Mouse (Mus musculus): Measurements from ENCODE around the gene Fcrlb. TPM values are rescaled to one million over a fixed set of nuclear protein-coding genes. Genes with fewer than 3 reads are reported as not detected.

Fcrlb gene
- polyA plus RNA-seq, 1 experiment from 2014 or later, result not detected

DNA sequence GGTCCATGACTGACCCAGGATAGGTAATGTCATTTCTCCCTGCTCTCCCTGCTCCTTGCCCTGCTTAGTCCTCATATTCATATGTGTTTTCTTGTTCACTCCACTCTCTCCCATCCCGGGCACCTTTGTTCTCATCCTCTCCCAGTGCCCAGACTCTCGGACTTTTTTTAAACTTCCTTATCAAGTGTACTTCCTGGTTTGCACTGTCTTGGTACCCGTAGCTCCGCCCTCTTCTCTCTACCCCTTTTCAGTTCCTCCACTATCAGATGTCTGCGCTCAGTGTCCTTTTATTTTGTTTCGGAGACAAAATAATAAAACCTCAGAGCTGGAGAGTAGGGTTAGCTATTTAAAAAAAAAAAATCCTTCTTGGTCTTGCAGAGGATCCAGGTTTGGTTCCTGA, 11.7 kb upstream of the Fcrlb start:
- Histone ChIP-seq H3K4me2 (replicated peaks; ENCODE audit: low read depth, low read length) (no peak overlapping the region), H3K4me3 (ENCODE audit: low read depth, low read length) (no peak overlapping the region), H3K9me3 (ENCODE audit: control insufficient read depth, low read depth, low read length) (no peaks in the 10 kb centered on the region), H3K9ac (replicated peaks; ENCODE audit: low read depth, low read length) (no peak overlapping the region), H3K27me3 (ENCODE audit: control insufficient read depth, insufficient read depth, low read length) (no peaks in the 10 kb centered on the region), H3K36me3 (ENCODE audit: control insufficient read depth, insufficient read depth, low read length) (no peaks in the 10 kb centered on the region), H3K4me1 (ENCODE audit: control insufficient read depth, insufficient read depth, low read length) (no peaks in the 10 kb centered on the region), H3K27ac (ENCODE audit: low read length) (no peak overlapping the region)
- no peak for ATAC-seq (ENCODE audit: insufficient number of reproducible peaks, insufficient read depth, low FRiP score, low read depth)
- 79% methylated on average over 6 of the region's 6 CpGs for WGBS

DNA sequence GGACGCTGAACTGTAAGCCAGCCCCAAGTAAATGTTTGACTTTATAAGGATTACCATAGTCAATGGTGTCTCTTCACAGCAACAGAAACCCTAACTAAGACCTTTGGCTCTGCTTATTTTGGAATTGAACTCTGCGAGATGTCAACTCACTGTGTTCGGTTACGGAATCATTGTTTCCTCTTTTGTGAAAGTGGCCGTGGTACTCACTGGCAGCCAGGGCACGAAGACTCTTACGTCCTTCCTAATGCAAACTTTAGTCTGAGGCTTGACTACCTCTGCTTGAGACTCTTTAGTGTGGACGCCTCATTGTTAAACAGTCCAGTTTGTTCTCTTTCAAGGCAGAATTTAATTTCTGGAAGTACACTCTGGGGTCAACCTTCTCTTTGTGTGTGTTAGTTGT, 6.6 kb upstream of the Fcrlb start:
- Histone ChIP-seq H3K9ac (replicated peaks; ENCODE audit: low read depth, low read length) (no peak overlapping the region), H3K4me1 (ENCODE audit: control insufficient read depth, insufficient read depth, low read length) (no peaks in the 10 kb centered on the region), H3K4me3 (ENCODE audit: low read depth, low read length) (no peak overlapping the region), H3K27me3 (ENCODE audit: control insufficient read depth, insufficient read depth, low read length) (no peaks in the 10 kb centered on the region), H3K4me2 (replicated peaks; ENCODE audit: low read depth, low read length) (no peak overlapping the region), H3K27ac (ENCODE audit: low read length) (no peak overlapping the region), H3K9me3 (ENCODE audit: control insufficient read depth, low read depth, low read length) (no peaks in the 10 kb centered on the region), H3K36me3 (ENCODE audit: control insufficient read depth, insufficient read depth, low read length) (no peaks in the 10 kb centered on the region)
- no peak for ATAC-seq (ENCODE audit: insufficient number of reproducible peaks, insufficient read depth, low FRiP score, low read depth)
- WGBS, result 89% methylated on average over 8 of the region's 8 CpGs

DNA sequence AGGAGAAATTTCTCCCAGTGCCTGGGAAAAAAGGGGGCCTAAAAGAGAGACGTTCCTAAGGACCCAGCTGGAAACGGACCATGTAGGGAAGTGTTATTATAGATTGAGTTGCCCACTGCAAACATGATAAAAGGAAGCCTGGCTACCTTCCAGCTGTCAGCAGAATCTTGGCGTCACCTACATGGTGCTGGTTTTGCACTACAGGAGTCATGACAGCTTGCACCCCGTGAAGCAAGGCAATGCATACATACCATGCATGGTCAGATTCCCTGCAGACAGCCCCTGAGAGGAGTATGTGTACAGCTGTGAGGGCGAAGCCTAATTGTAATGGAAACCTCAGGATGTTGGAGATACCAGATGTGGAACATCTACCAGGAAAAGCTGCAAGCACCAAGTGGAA, 2.9 kb upstream of the Fcrlb start:
- Histone ChIP-seq H3K4me3 (ENCODE audit: low read depth, low read length) (no peak overlapping the region), H3K27ac (ENCODE audit: low read length) (no peak overlapping the region), H3K9me3 (ENCODE audit: control insufficient read depth, low read depth, low read length) (no peaks in the 10 kb centered on the region), H3K4me1 (ENCODE audit: control insufficient read depth, insufficient read depth, low read length) (no peaks in the 10 kb centered on the region), H3K4me2 (replicated peaks; ENCODE audit: low read depth, low read length) (no peak overlapping the region), H3K36me3 (ENCODE audit: control insufficient read depth, insufficient read depth, low read length) (no peaks in the 10 kb centered on the region), H3K27me3 (ENCODE audit: control insufficient read depth, insufficient read depth, low read length) (no peaks in the 10 kb centered on the region), H3K9ac (replicated peaks; ENCODE audit: low read depth, low read length) (no peak overlapping the region)
- no peak for ATAC-seq (ENCODE audit: insufficient number of reproducible peaks, insufficient read depth, low FRiP score, low read depth)
- 60% methylated on average over 5 of the region's 5 CpGs for WGBS

DNA sequence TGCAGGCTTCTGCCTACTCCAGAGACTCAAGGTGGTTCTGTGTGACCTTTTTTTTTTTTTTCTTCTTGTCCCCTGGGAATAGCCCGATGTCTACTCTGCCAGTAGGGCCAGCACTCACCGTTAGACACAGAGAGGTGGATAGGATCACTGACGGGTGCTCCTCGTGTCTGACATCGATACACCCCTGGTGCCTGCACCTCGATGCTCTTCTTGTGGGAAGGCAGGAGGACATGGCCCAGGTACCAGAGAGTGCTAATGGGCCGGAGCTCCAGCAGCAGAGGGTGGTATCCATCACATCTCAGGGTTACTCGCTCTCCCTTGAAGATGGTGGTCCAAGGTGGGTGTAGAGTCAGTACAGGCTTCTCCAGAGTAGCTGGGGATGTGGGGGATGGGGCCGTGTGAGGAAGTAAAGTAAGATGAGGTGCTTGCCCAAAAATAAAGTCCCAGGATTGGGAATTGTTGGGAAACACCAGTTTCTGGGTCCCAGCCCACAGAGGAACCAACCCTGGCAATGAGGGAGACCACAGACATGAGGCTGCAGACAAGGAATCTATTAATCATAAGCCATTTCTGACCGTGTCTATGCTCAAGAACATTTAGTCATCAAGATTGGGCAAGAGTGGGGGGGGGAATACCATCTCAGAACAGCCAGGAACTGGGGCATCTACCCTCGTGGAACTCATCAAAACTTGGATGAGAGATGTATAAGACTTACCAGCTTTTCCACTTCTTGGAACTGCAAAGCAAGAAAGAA, 657 bp downstream of the Fcrlb start:
- Histone ChIP-seq H3K4me1 (ENCODE audit: control insufficient read depth, insufficient read depth, low read length) (peaks cover 7% of the 10 kb centered on the region; the same call in 1 of the 2 replicates), H3K36me3 (ENCODE audit: control insufficient read depth, insufficient read depth, low read length) (no peaks in the 10 kb centered on the region), H3K27ac (ENCODE audit: low read length) (no peak overlapping the region), H3K9me3 (ENCODE audit: control insufficient read depth, low read depth, low read length) (no peaks in the 10 kb centered on the region), H3K9ac (replicated peaks; ENCODE audit: low read depth, low read length) (no peak overlapping the region), H3K4me3 (ENCODE audit: low read depth, low read length) (no peak overlapping the region), H3K27me3 (ENCODE audit: control insufficient read depth, insufficient read depth, low read length) (peaks cover 12% of the 10 kb centered on the region; the same call in 1 of the 2 replicates), H3K4me2 (replicated peaks; ENCODE audit: low read depth, low read length) (no peak overlapping the region)
- ATAC-seq (ENCODE audit: insufficient number of reproducible peaks, insufficient read depth, low FRiP score, low read depth), result no peak
- 81% methylated on average over 11 of the region's 11 CpGs for WGBS

DNA sequence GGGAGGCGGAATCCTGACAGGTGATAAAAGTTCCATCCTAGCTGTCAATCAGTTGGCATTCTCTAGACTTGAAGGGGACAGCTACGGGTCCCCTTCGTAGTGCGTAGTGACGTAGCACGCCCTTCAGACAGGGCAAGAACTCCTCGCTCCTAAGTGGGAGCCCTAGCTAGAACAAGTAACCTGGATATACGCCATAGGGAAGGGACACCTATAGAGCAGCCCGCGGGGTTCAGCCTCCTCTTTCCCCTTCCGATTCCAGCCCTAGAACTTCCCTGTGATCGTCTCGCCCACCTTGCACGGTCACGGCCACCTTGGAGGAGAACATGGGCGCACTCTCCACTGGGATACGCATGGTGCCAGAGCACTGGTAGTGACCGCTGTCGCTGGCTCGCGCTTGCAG, 4.4 kb downstream of the Fcrlb start:
- no peak; the same call in 1 of the 2 replicates for ATAC-seq (ENCODE audit: insufficient number of reproducible peaks, insufficient read depth, low FRiP score, low read depth)
- H3K36me3 ChIP-seq (ENCODE audit: control insufficient read depth, insufficient read depth, low read length), result no peaks in the 10 kb centered on the region
- H3K4me2 ChIP-seq (replicated peaks; ENCODE audit: low read depth, low read length), result peak overlapping the region; percentile 93
- H3K9me3 ChIP-seq (ENCODE audit: control insufficient read depth, low read depth, low read length), result no peaks in the 10 kb centered on the region
- no peak overlapping the region for H3K9ac ChIP-seq (replicated peaks; ENCODE audit: low read depth, low read length)
- H3K4me1 ChIP-seq (ENCODE audit: control insufficient read depth, insufficient read depth, low read length), result peaks cover 7% of the 10 kb centered on the region; the same call in 1 of the 2 replicates
- H3K4me3 ChIP-seq (ENCODE audit: low read depth, low read length), result peak overlapping the region; percentile 46
- peaks cover 20% of the 10 kb centered on the region; the same call in 1 of the 2 replicates for H3K27me3 ChIP-seq (ENCODE audit: control insufficient read depth, insufficient read depth, low read length)
- H3K27ac ChIP-seq (ENCODE audit: low read length), result no peak overlapping the region
- WGBS, result 4% methylated on average over 21 of the region's 21 CpGs

DNA sequence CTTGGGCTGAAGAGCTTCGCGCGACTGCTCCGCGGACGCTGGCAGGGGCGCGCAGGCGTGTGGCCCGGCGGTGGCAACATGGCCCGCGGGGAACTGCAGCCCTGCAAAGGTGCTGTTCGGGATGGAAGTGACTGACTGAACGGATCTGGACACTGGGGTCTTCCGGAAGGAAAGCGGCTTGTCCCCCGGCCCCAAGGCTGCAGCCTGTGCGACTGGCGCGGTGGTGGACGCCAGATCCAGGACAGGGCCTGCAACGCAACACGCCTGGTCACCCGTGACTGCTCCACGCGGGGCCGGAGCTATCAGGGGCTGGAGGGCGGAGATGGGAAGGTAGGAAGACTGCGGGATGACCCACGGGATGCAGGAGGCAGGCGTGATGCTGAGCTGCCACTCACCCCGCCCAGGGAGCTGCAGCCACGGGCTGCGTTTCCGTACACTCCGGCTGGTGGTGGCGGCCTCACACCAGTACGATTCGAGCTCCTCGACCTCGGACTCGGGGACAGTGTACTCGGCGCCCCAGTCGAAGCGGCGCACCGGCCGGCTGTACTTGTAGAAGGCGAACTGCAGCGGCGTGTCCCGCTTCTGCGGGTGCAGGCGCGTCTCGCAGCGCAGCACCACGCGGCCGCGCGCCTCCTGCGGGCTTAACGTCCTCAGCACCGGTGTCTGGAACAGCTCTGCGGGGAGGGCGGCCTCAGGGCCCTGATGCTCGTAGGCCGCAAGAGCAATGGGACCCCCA, 5.1 kb downstream of the Fcrlb start:
- under 1% methylated on average over 71 of the region's 71 CpGs for WGBS
- Histone ChIP-seq H3K9me3 (ENCODE audit: control insufficient read depth, low read depth, low read length) (no peaks in the 10 kb centered on the region), H3K36me3 (ENCODE audit: control insufficient read depth, insufficient read depth, low read length) (no peaks in the 10 kb centered on the region), H3K27ac (ENCODE audit: low read length) (no peak overlapping the region), H3K9ac (replicated peaks; ENCODE audit: low read depth, low read length) (no peak overlapping the region), H3K4me2 (replicated peaks; ENCODE audit: low read depth, low read length) (peak overlapping the region; percentile 93), H3K4me1 (ENCODE audit: control insufficient read depth, insufficient read depth, low read length) (peaks cover 7% of the 10 kb centered on the region; the same call in 1 of the 2 replicates), H3K4me3 (ENCODE audit: low read depth, low read length) (peak overlapping the region; percentile 46), H3K27me3 (ENCODE audit: control insufficient read depth, insufficient read depth, low read length) (peaks cover 20% of the 10 kb centered on the region; the same call in 1 of the 2 replicates)
- peak; percentile 64 for ATAC-seq (ENCODE audit: insufficient number of reproducible peaks, insufficient read depth, low FRiP score, low read depth)

DNA sequence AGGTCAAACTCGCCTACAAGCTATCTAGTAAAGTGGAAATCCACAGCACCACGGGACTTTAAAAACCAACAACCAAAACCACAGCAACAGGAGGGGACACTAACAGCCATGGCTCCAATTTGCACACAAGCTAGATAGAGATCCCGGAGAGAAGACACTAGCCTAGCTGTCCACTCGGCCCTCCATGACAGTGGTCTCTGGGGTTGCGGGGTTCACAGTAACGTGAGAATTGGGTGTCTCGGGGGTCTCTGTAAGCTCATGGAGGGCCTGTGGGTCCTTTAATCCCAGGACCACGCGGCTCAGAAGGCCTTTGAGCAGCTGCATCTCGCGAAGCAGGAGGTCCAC, 5.7 kb downstream of the Fcrlb start:
- Histone ChIP-seq H3K9ac (replicated peaks; ENCODE audit: low read depth, low read length) (no peak overlapping the region), H3K36me3 (ENCODE audit: control insufficient read depth, insufficient read depth, low read length) (no peaks in the 10 kb centered on the region), H3K4me1 (ENCODE audit: control insufficient read depth, insufficient read depth, low read length) (peaks cover 7% of the 10 kb centered on the region; the same call in 1 of the 2 replicates), H3K27ac (ENCODE audit: low read length) (no peak overlapping the region), H3K4me3 (ENCODE audit: low read depth, low read length) (peak overlapping the region; percentile 46), H3K4me2 (replicated peaks; ENCODE audit: low read depth, low read length) (peak overlapping the region; percentile 93), H3K27me3 (ENCODE audit: control insufficient read depth, insufficient read depth, low read length) (peaks cover 20% of the 10 kb centered on the region; the same call in 1 of the 2 replicates), H3K9me3 (ENCODE audit: control insufficient read depth, low read depth, low read length) (no peaks in the 10 kb centered on the region)
- ATAC-seq (ENCODE audit: insufficient number of reproducible peaks, insufficient read depth, low FRiP score, low read depth), result no peak
- WGBS, result 29% methylated on average over 11 of the region's 11 CpGs

DNA sequence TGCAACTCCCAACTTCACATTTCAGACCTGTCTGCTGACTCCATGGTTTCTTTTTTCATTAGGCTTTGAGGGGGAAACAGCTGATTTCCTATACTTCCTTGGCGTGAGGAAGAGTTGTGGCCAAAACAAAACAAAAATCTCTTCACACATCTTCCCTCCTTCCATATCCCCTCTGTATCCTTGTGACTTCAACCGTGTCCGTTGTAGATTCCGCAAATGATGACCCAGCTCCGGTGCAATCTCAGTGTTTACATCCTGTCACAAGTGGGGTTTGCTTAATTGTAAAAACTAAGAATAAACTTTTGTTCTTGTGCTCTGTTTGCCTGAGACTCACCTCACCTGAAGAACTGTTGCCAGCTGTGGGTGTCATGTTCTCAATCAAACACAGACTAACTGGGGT, 9.3 kb downstream of the Fcrlb start:
- peaks cover 17% of the 10 kb centered on the region; the same call in 1 of the 2 replicates for H3K27me3 ChIP-seq (ENCODE audit: control insufficient read depth, insufficient read depth, low read length)
- H3K27ac ChIP-seq (ENCODE audit: low read length), result no peak overlapping the region
- no peak overlapping the region for H3K4me2 ChIP-seq (replicated peaks; ENCODE audit: low read depth, low read length)
- no peak for ATAC-seq (ENCODE audit: insufficient number of reproducible peaks, insufficient read depth, low FRiP score, low read depth)
- H3K9me3 ChIP-seq (ENCODE audit: control insufficient read depth, low read depth, low read length), result no peaks in the 10 kb centered on the region
- peaks cover 6% of the 10 kb centered on the region; the same call in 1 of the 2 replicates for H3K4me1 ChIP-seq (ENCODE audit: control insufficient read depth, insufficient read depth, low read length)
- no peaks in the 10 kb centered on the region for H3K36me3 ChIP-seq (ENCODE audit: control insufficient read depth, insufficient read depth, low read length)
- H3K9ac ChIP-seq (replicated peaks; ENCODE audit: low read depth, low read length), result no peak overlapping the region
- no peak overlapping the region for H3K4me3 ChIP-seq (ENCODE audit: low read depth, low read length)
- WGBS, result 51% methylated on average over 5 of the region's 5 CpGs

Data from stomach, embryonic 14.5 days (tissue).